9 mouse cellular contexts compared by ENCODE assay signal in genomic region chr4:134466381-134467262, GRCm38 (mm10). TPM values are rescaled to one million over a fixed set of nuclear protein-coding genes. Genes with fewer than 3 reads are reported as not detected.
DNase-seq lines count a peak whose midpoint lies in the region; ATAC-seq lines count a peak whose summit lies in the region.
"Had no signal": no experiment of that assay in that cellular context is flagged by ENCODE, and none has a peak within 500 bp of the region (broad histone marks: within the 10 kb centered on the region; RNA-seq: fewer than 3 reads in every experiment).

No protein-coding gene starts in this region.

- H3K27me3 ChIP-seq in intestine, embryonic 14.5 days (replicated peaks; ENCODE audit: control insufficient read depth, insufficient read depth, low read length), result no peaks in the 10 kb centered on the region
- no peaks in the 10 kb centered on the region for H3K27me3 ChIP-seq in intestine, embryonic 16.5 days (replicated peaks; ENCODE audit: control insufficient read depth, insufficient read depth, low read length)
- peaks cover 23% of the 10 kb centered on the region for H3K27me3 ChIP-seq in embryonic facial prominence, embryonic 10.5 days (replicated peaks; ENCODE audit: low read depth, poor library complexity, severe bottlenecking)
- no peaks in the 10 kb centered on the region for H3K27me3 ChIP-seq in hindbrain, embryonic 14.5 days (ENCODE audit: control insufficient read depth, insufficient read depth, low read length)
- no peaks in the 10 kb centered on the region for H3K27me3 ChIP-seq in midbrain, embryonic 15.5 days (replicated peaks)

- H3K27ac ChIP-seq in intestine, embryonic 14.5 days (ENCODE audit: low read depth), result no peak overlapping the region; the same call in 1 of the 2 replicates
- H3K27ac ChIP-seq in intestine, embryonic 16.5 days (ENCODE audit: low read length), result no peak overlapping the region
- peak overlapping the region; percentile 99 for H3K27ac ChIP-seq in embryonic facial prominence, embryonic 10.5 days (replicated peaks)
- H3K27ac ChIP-seq in hindbrain, embryonic 14.5 days, result peak overlapping the region; percentile 96
- peak overlapping the region; percentile 98 for H3K27ac ChIP-seq in midbrain, embryonic 15.5 days

- 71% methylated on average over 11 of the region's 11 CpGs for WGBS in intestine, embryonic 14.5 days
- 68% methylated on average over 11 of the region's 11 CpGs for WGBS in intestine, embryonic 16.5 days
- 68% methylated on average over 11 of the region's 11 CpGs for WGBS in embryonic facial prominence, embryonic 10.5 days
- 36% methylated on average over 11 of the region's 11 CpGs for WGBS in hindbrain, embryonic 14.5 days
- WGBS in midbrain, embryonic 15.5 days, result 32% methylated on average over 11 of the region's 11 CpGs

- no peak for DNase-seq in intestine, embryonic 14.5 days (ENCODE audit: low spot score)
- no peak for DNase-seq in embryonic facial prominence, embryonic 10.5 days (ENCODE audit: low spot score)
- no peak for DNase-seq in hindbrain, embryonic 14.5 days (ENCODE audit: low spot score)
- no peak for DNase-seq in retina, postnatal 1 day
- DNase-seq in kidney, postnatal 14 days, result no peak
- DNase-seq in cerebellum, adult 11 months, result no peak

- H3K4me2 ChIP-seq in intestine, embryonic 14.5 days (ENCODE audit: low read length), result peak overlapping the region; percentile 99
- H3K4me2 ChIP-seq in intestine, embryonic 16.5 days (ENCODE audit: low read depth, low read length), result no peak overlapping the region
- peak overlapping the region; percentile 67 for H3K4me2 ChIP-seq in hindbrain, embryonic 14.5 days (replicated peaks)
- H3K4me2 ChIP-seq in midbrain, embryonic 15.5 days, result peak overlapping the region; percentile 79

- peaks cover 7% of the 10 kb centered on the region for H3K4me1 ChIP-seq in intestine, embryonic 14.5 days (replicated peaks; ENCODE audit: control insufficient read depth, insufficient read depth, low read length)
- H3K4me1 ChIP-seq in intestine, embryonic 16.5 days (ENCODE audit: control insufficient read depth, insufficient read depth, low read length), result peaks cover 5% of the 10 kb centered on the region; the same call in 1 of the 2 replicates
- H3K4me1 ChIP-seq in embryonic facial prominence, embryonic 10.5 days, result peaks cover 39% of the 10 kb centered on the region
- H3K4me1 ChIP-seq in hindbrain, embryonic 14.5 days (replicated peaks; ENCODE audit: control insufficient read depth, insufficient read depth, low read length), result peaks cover 32% of the 10 kb centered on the region
- H3K4me1 ChIP-seq in midbrain, embryonic 15.5 days, result peaks cover 39% of the 10 kb centered on the region

- ATAC-seq in intestine, embryonic 14.5 days (replicated peaks; ENCODE audit: low FRiP score, low TSS enrichment, low read depth), result no peak
- ATAC-seq in intestine, embryonic 16.5 days, result no peak
- no peak for ATAC-seq in hindbrain, embryonic 14.5 days (ENCODE audit: low FRiP score)
- ATAC-seq in midbrain, embryonic 15.5 days (replicated peaks), result no peak

- no peak overlapping the region for H3K9ac ChIP-seq in intestine, embryonic 14.5 days (ENCODE audit: low read length)
- no peak overlapping the region for H3K9ac ChIP-seq in intestine, embryonic 16.5 days (ENCODE audit: low read depth, low read length)
- peak overlapping the region; percentile 84 for H3K9ac ChIP-seq in hindbrain, embryonic 14.5 days
- peak overlapping the region; percentile 98 for H3K9ac ChIP-seq in midbrain, embryonic 15.5 days

- H3K9me3 ChIP-seq in intestine, embryonic 14.5 days (ENCODE audit: control insufficient read depth, low read length), result no peaks in the 10 kb centered on the region
- H3K9me3 ChIP-seq in intestine, embryonic 16.5 days (ENCODE audit: control insufficient read depth, low read length), result no peaks in the 10 kb centered on the region
- no peaks in the 10 kb centered on the region for H3K9me3 ChIP-seq in embryonic facial prominence, embryonic 10.5 days
- no peaks in the 10 kb centered on the region for H3K9me3 ChIP-seq in hindbrain, embryonic 14.5 days (ENCODE audit: control insufficient read depth, low read length)
- H3K9me3 ChIP-seq in midbrain, embryonic 15.5 days, result no peaks in the 10 kb centered on the region

- peaks cover 12% of the 10 kb centered on the region for H3K36me3 ChIP-seq in intestine, embryonic 14.5 days (ENCODE audit: control insufficient read depth, insufficient read depth, low read length)
- peaks cover 8% of the 10 kb centered on the region for H3K36me3 ChIP-seq in intestine, embryonic 16.5 days (ENCODE audit: control insufficient read depth, insufficient read depth, low read length)
- peaks cover 13% of the 10 kb centered on the region for H3K36me3 ChIP-seq in embryonic facial prominence, embryonic 10.5 days (replicated peaks)
- peaks cover 10% of the 10 kb centered on the region for H3K36me3 ChIP-seq in hindbrain, embryonic 14.5 days (replicated peaks; ENCODE audit: control insufficient read depth, insufficient read depth)
- peaks cover 5% of the 10 kb centered on the region for H3K36me3 ChIP-seq in midbrain, embryonic 15.5 days (replicated peaks)

- H3K4me3 ChIP-seq in intestine, embryonic 14.5 days (ENCODE audit: low read depth, low read length), result no peak overlapping the region
- H3K4me3 ChIP-seq in intestine, embryonic 16.5 days (ENCODE audit: low read length), result no peak overlapping the region
- H3K4me3 ChIP-seq in embryonic facial prominence, embryonic 10.5 days, result peak overlapping the region; percentile 99
- peak overlapping the region; percentile 72 for H3K4me3 ChIP-seq in hindbrain, embryonic 14.5 days (replicated peaks; ENCODE audit: low read length)
- H3K4me3 ChIP-seq in midbrain, embryonic 15.5 days, result peak overlapping the region; percentile 81

RNA-seq across cellular contexts. Expression of gene Stmn1, which starts 1.5 kb away (rescaled TPM):
- polyA plus RNA-seq in intestine, embryonic 14.5 days (2014; fragmentation: Nextera tagmentation; extraction: Ambion mirVana), result 1,522 and 1,793 TPM in 2 replicates
- 982 and 1,127 TPM in 2 replicates for polyA plus RNA-seq in intestine, embryonic 16.5 days (2015; fragmentation: Nextera tagmentation; extraction: Ambion mirVana)
- 2,394 and 2,556 TPM in 2 replicates for polyA plus RNA-seq in embryonic facial prominence, embryonic 10.5 days (2016; fragmentation: Nextera tagmentation; extraction: Ambion mirVana)
- 5,273 and 5,278 TPM in 2 replicates for polyA plus RNA-seq in hindbrain, embryonic 14.5 days (2014; fragmentation: Nextera tagmentation; extraction: Ambion mirVana)
- 7,501 and 7,674 TPM in 2 replicates for polyA plus RNA-seq in midbrain, embryonic 15.5 days (2015; fragmentation: Nextera tagmentation; extraction: Ambion mirVana)

RNA-seq across cellular contexts. Expression of gene Paqr7, which starts 29.9 kb away (rescaled TPM):
- 1.3 and 2.1 TPM in 2 replicates for polyA plus RNA-seq in intestine, embryonic 14.5 days (2014; fragmentation: Nextera tagmentation; extraction: Ambion mirVana)
- 23.6 and 32.1 TPM in 2 replicates for polyA plus RNA-seq in intestine, embryonic 16.5 days (2015; fragmentation: Nextera tagmentation; extraction: Ambion mirVana)
- polyA plus RNA-seq in embryonic facial prominence, embryonic 10.5 days (2016; fragmentation: Nextera tagmentation; extraction: Ambion mirVana), result 1.2 and 2.1 TPM in 2 replicates
- polyA plus RNA-seq in hindbrain, embryonic 14.5 days (2014; fragmentation: Nextera tagmentation; extraction: Ambion mirVana), result 11.5 and 12.4 TPM in 2 replicates
- polyA plus RNA-seq in midbrain, embryonic 15.5 days (2015; fragmentation: Nextera tagmentation; extraction: Ambion mirVana), result 22.6 and 24.7 TPM in 2 replicates
- polyA plus RNA-seq: erythroblast, embryonic 14.5 days had no signal

RNA-seq across cellular contexts. Expression of gene Aunip, which starts 44.2 kb away (rescaled TPM):
- polyA plus RNA-seq in intestine, embryonic 14.5 days (2014; fragmentation: Nextera tagmentation; extraction: Ambion mirVana), result 7.8 and 8.2 TPM in 2 replicates
- polyA plus RNA-seq in intestine, embryonic 16.5 days (2015; fragmentation: Nextera tagmentation; extraction: Ambion mirVana), result 14.4 and 14.6 TPM in 2 replicates
- polyA plus RNA-seq in embryonic facial prominence, embryonic 10.5 days (2016; fragmentation: Nextera tagmentation; extraction: Ambion mirVana), result 28.2 and 28.6 TPM in 2 replicates
- polyA plus RNA-seq in hindbrain, embryonic 14.5 days (2014; fragmentation: Nextera tagmentation; extraction: Ambion mirVana), result 0.40 and 0.91 TPM in 2 replicates
- 1.3 and 1.9 TPM in 2 replicates for polyA plus RNA-seq in midbrain, embryonic 15.5 days (2015; fragmentation: Nextera tagmentation; extraction: Ambion mirVana)

Comparison
In these comparisons a context has a peak if more than half of its experiments do, and no peak if none do; other contexts are left out.
1. H3K27ac ChIP-seq: peak in embryonic facial prominence, embryonic 10.5 days (single experiment), hindbrain, embryonic 14.5 days (single experiment) and midbrain, embryonic 15.5 days (single experiment); none in intestine, embryonic 14.5 days (single experiment) and intestine, embryonic 16.5 days (single experiment).
2. H3K4me3 ChIP-seq: peak in embryonic facial prominence, embryonic 10.5 days (single experiment), hindbrain, embryonic 14.5 days (single experiment) and midbrain, embryonic 15.5 days (single experiment); none in intestine, embryonic 14.5 days (single experiment) and intestine, embryonic 16.5 days (single experiment).
3. H3K9ac ChIP-seq: peak in hindbrain, embryonic 14.5 days (single experiment) and midbrain, embryonic 15.5 days (single experiment); none in intestine, embryonic 14.5 days (single experiment) and intestine, embryonic 16.5 days (single experiment).